Mouse (Mus musculus) thymus, adult 2 months (tissue): Measurements from ENCODE around the gene Polr1a. TPM values are rescaled to one million over a fixed set of nuclear protein-coding genes. Genes with fewer than 3 reads are reported as not detected.

Experiments
- DNase-seq: peaks from one replicate; pipeline ENCODE4 v3.0.0; 2021
- H3K27ac ChIP-seq: fragments of 200-500 bp; 2 replicates; pipeline ENCODE4 v1.5.1; 2012; ENCODE audit warnings: low read length, control low read depth; ENCODE audit not compliant: control insufficient read depth, insufficient read depth
- H3K27me3 ChIP-seq: fragments of 200-500 bp; 2 replicates; pipeline ENCODE4 v1.6.1; 2012; ENCODE audit warnings: mild to moderate bottlenecking, low read length, moderate library complexity, mixed read lengths; ENCODE audit not compliant: control insufficient read depth, insufficient read depth
- H3K36me3 ChIP-seq: fragments of 200-500 bp; 2 replicates; pipeline ENCODE4 v1.6.1; 2012; ENCODE audit warnings: mild to moderate bottlenecking, low read length, moderate library complexity; ENCODE audit not compliant: control insufficient read depth, insufficient read depth
- H3K4me1 ChIP-seq: fragments of 200-500 bp; replicated peaks from 2 replicates; pipeline ENCODE4 v1.6.1; 2012; ENCODE audit warnings: low read length; ENCODE audit not compliant: control insufficient read depth, insufficient read depth
- H3K4me3 ChIP-seq: fragments of 200-500 bp; 2 replicates; pipeline ENCODE4 v1.5.1; 2012; ENCODE audit warnings: mild to moderate bottlenecking, low read length, control low read depth, moderate library complexity; ENCODE audit not compliant: control insufficient read depth, insufficient read depth
- CTCF ChIP-seq: fragments of 200-500 bp; IDR thresholded peaks from 2 replicates; pipeline ENCODE4 v1.5.1; 2012; ENCODE audit warnings: mild to moderate bottlenecking, control low read depth, low read length, moderate library complexity, borderline replicate concordance; ENCODE audit not compliant: control insufficient read depth, poor library complexity, insufficient read depth; ENCODE audit errors: extremely low read depth
- POLR2A ChIP-seq: fragments of 200-500 bp; IDR thresholded peaks from 2 replicates; pipeline ENCODE4 v1.6.1; 2012; ENCODE audit warnings: mild to moderate bottlenecking, low read length, control low read depth, moderate library complexity; ENCODE audit not compliant: control insufficient read depth, poor library complexity, insufficient read depth; ENCODE audit errors: extremely low read depth
- WGBS: fragments of 180-500 bp; shearing (Covaris S2); methylation state at CpG from one replicate; pipeline ENCODE4 v1.1.7; 2018; 5-methylcytosine and 5-hydroxymethylcytosine counted together
- polyA plus RNA-seq: library from polyadenylated mRNA; depleted of rRNA; stranded (reverse); fragments of >200 nt; gene quantifications from 2 replicates; pipeline ENCODE4 v1.2.3, GENCODE M21; 2012; rRNA removed

Gene Polr1a
- polyA plus RNA-seq = 17.3 TPM in 2 replicates

- Histone ChIP-seq H3K4me3 (peak within 1 kb of the TSS; percentile 95), H3K27ac (peak within 1 kb of the TSS; percentile 37; the same call in 1 of the 2 replicates), H3K36me3 (peaks cover 19% of the 10 kb centered on the region), H3K4me1 (peaks cover 5% of the 10 kb centered on the region), H3K27me3 (no peaks in the 10 kb centered on the region)
- under 1% methylated on average over 58 of the region's 58 CpGs for WGBS
- peak; percentile 88 for DNase-seq
- TF ChIP-seq POLR2A (peak; percentile 57; the same call in 1 of the 2 replicates), CTCF (peak; percentile 19; the same call in 1 of the 2 replicates)
Observed at GRCm38 (mm10) chr6:71908481-71909381, at the start of gene Polr1a, which contains the start of gene Ptcd3. TSS of gene Polr1a (plus strand) at chr6:71909053. TSS of gene Ptcd3 (minus strand) at chr6:71908750.

GRCm38 (mm10) chr6:71867751-71868150 is 41.1 kb upstream of the Polr1a start:
- Histone ChIP-seq H3K36me3 (peaks cover 50% of the 10 kb centered on the region), H3K4me3 (no peak overlapping the region), H3K27ac (no peak overlapping the region), H3K4me1 (peaks cover 3% of the 10 kb centered on the region; the same call in 1 of the 2 replicates), H3K27me3 (no peaks in the 10 kb centered on the region)
- DNase-seq = no peak
- WGBS = 97% methylated on average over 2 of the region's 2 CpGs
- no peak for TF ChIP-seq CTCF
- no peak for TF ChIP-seq POLR2A

GRCm38 (mm10) chr6:71868809-71869208 is 40.0 kb upstream of the Polr1a start:
- DNase-seq = peak; percentile 8
- no peak for TF ChIP-seq CTCF
- no peak for TF ChIP-seq POLR2A
- Histone ChIP-seq H3K36me3 (peaks cover 48% of the 10 kb centered on the region), H3K27ac (no peak overlapping the region), H3K27me3 (no peaks in the 10 kb centered on the region), H3K4me1 (peaks cover 3% of the 10 kb centered on the region; the same call in 1 of the 2 replicates), H3K4me3 (no peak overlapping the region)
- WGBS = 100% methylated on average over 1 of the region's 1 CpGs

GRCm38 (mm10) chr6:71871396-71871795 is 37.5 kb upstream of the Polr1a start:
- peaks cover 52% of the 10 kb centered on the region for H3K36me3 ChIP-seq
- H3K4me1 ChIP-seq = peaks cover 3% of the 10 kb centered on the region; the same call in 1 of the 2 replicates
- DNase-seq = peak; percentile 7
- H3K27me3 ChIP-seq = no peaks in the 10 kb centered on the region
- TF ChIP-seq CTCF (no peak), POLR2A (no peak)
- WGBS = 48% methylated on average over 9 of the region's 9 CpGs
- H3K27ac ChIP-seq = peak overlapping the region; percentile 62; the same call in 1 of the 2 replicates
- no peak overlapping the region for H3K4me3 ChIP-seq

- Histone ChIP-seq H3K4me1 (no peaks in the 10 kb centered on the region), H3K27me3 (no peaks in the 10 kb centered on the region), H3K27ac (no peak overlapping the region), H3K36me3 (peaks cover 68% of the 10 kb centered on the region), H3K4me3 (no peak overlapping the region)
- WGBS = 88% methylated on average over 3 of the region's 3 CpGs
- no peak for DNase-seq
- TF ChIP-seq CTCF = no peak
- TF ChIP-seq POLR2A = no peak
Observed at GRCm38 (mm10) chr6:71877965-71878760, 30.7 kb upstream of the Polr1a start.

- WGBS = 86% methylated on average over 4 of the region's 4 CpGs
- Histone ChIP-seq H3K4me1 (no peaks in the 10 kb centered on the region), H3K27ac (no peak overlapping the region), H3K36me3 (peaks cover 94% of the 10 kb centered on the region), H3K27me3 (no peaks in the 10 kb centered on the region), H3K4me3 (no peak overlapping the region)
- no peak for TF ChIP-seq POLR2A
- DNase-seq = no peak
Observed at GRCm38 (mm10) chr6:71893263-71893662, 15.6 kb upstream of the Polr1a start.

- TF ChIP-seq POLR2A = no peak
- no peak for TF ChIP-seq CTCF
- no peak for DNase-seq
- Histone ChIP-seq H3K36me3 (peaks cover 28% of the 10 kb centered on the region), H3K4me3 (no peak overlapping the region), H3K27me3 (no peaks in the 10 kb centered on the region), H3K4me1 (peaks cover 5% of the 10 kb centered on the region), H3K27ac (no peak overlapping the region)
- 11% methylated on average over 4 of the region's 4 CpGs for WGBS
Observed at GRCm38 (mm10) chr6:71907702-71908235, 1.1 kb upstream of the Polr1a start.
